Mouse (Mus musculus) forebrain, embryonic 10.5 days (tissue): ENCODE data around the gene Mmd. TPM values are rescaled to one million over a fixed set of nuclear protein-coding genes. Genes with fewer than 3 reads are reported as not detected.
A peak's percentile ranks its signal among the peaks of the same experiment; 100 is the strongest.

Source experiments
- DNase-seq: peaks from one replicate; pipeline ENCODE4 v3.0.0-alpha.2; 2017; ENCODE audit warnings: low spot score; ENCODE audit errors: extremely low spot score
- H3K27ac ChIP-seq: fragments of 300-500 bp; sonication (generic); 2 replicates; pipeline ENCODE4 v1.5.1; 2016; ENCODE audit warnings: mild to moderate bottlenecking
- H3K27me3 ChIP-seq: fragments of 300-500 bp; sonication (generic); 2 replicates; pipeline ENCODE4 v1.6.1; 2016; ENCODE audit warnings: mild to moderate bottlenecking; ENCODE audit not compliant: poor library complexity, severe bottlenecking
- H3K36me3 ChIP-seq: fragments of 300-500 bp; sonication (generic); replicated peaks from 2 replicates; pipeline ENCODE4 v1.6.1; 2016; ENCODE audit warnings: mild to moderate bottlenecking, moderate library complexity
- H3K4me1 ChIP-seq: fragments of 300-500 bp; sonication (generic); 2 replicates; pipeline ENCODE4 v1.6.1; 2016
- H3K4me3 ChIP-seq: fragments of 300-500 bp; sonication (generic); 2 replicates; pipeline ENCODE4 v1.5.1; 2016; ENCODE audit warnings: mild to moderate bottlenecking, moderate library complexity
- H3K9me3 ChIP-seq: fragments of 300-500 bp; sonication (generic); 2 replicates; pipeline ENCODE4 v1.6.1; 2016; ENCODE audit warnings: mild to moderate bottlenecking, moderate library complexity
- WGBS: fragments of 180-500 bp; shearing (Covaris S2); methylation state at CpG from one replicate; pipeline ENCODE4 v1.1.7; 2016; 5-methylcytosine and 5-hydroxymethylcytosine counted together
- polyA plus RNA-seq: library from polyadenylated mRNA; unstranded; fragments of >200 nt; fragmentation: Nextera tagmentation; extraction: Ambion mirVana; gene quantifications from 2 replicates; pipeline ENCODE4 v1.2.1, GENCODE M21; 2016

The Mmd gene
- polyA plus RNA-seq, 1 experiment from 2014 or later: 40.3 TPM

- Histone ChIP-seq H3K4me1 (peaks cover 24% of the 10 kb centered on the region), H3K27me3 (no peaks in the 10 kb centered on the region), H3K36me3 (no peaks in the 10 kb centered on the region), H3K4me3 (no peak overlapping the region), H3K9me3 (no peaks in the 10 kb centered on the region), H3K27ac (no peak overlapping the region)
- DNase-seq: no peak
- 88% methylated on average over 5 of the region's 5 CpGs for WGBS
These were observed 14.0 kb upstream of the Mmd start for GRCm38 (mm10) chr11:90235221-90235620.

GRCm38 (mm10) chr11:90237616-90238015 is 11.6 kb upstream of the Mmd start:
- Histone ChIP-seq H3K4me3 (no peak overlapping the region), H3K9me3 (no peaks in the 10 kb centered on the region), H3K27me3 (no peaks in the 10 kb centered on the region), H3K4me1 (peaks cover 19% of the 10 kb centered on the region), H3K36me3 (no peaks in the 10 kb centered on the region), H3K27ac (no peak overlapping the region)
- WGBS: 80% methylated on average over 5 of the region's 5 CpGs
- DNase-seq: no peak

- WGBS: 32% methylated on average over 2 of the region's 2 CpGs
These were observed 10.6 kb upstream of the Mmd start for GRCm38 (mm10) chr11:90238657-90239056.

GRCm38 (mm10) chr11:90240652-90241330 is 8.5 kb upstream of the Mmd start:
- H3K27ac ChIP-seq: no peak overlapping the region
- H3K4me3 ChIP-seq: no peak overlapping the region
- H3K36me3 ChIP-seq: no peaks in the 10 kb centered on the region
- no peak for DNase-seq
- peaks cover 19% of the 10 kb centered on the region for H3K4me1 ChIP-seq
- H3K27me3 ChIP-seq: no peaks in the 10 kb centered on the region
- H3K9me3 ChIP-seq: no peaks in the 10 kb centered on the region
- 31% methylated on average over 6 of the region's 6 CpGs for WGBS

More at GRCm38 (mm10) chr11:90238657-90239056, 10.6 kb upstream of the Mmd start:
- Histone ChIP-seq H3K27me3 (no peaks in the 10 kb centered on the region), H3K4me3 (no peak overlapping the region), H3K9me3 (no peaks in the 10 kb centered on the region), H3K4me1 (peaks cover 19% of the 10 kb centered on the region), H3K27ac (no peak overlapping the region), H3K36me3 (no peaks in the 10 kb centered on the region)
- no peak for DNase-seq

- H3K9me3 ChIP-seq: no peaks in the 10 kb centered on the region
- no peaks in the 10 kb centered on the region for H3K27me3 ChIP-seq
- H3K4me1 ChIP-seq: peaks cover 19% of the 10 kb centered on the region
- H3K36me3 ChIP-seq: no peaks in the 10 kb centered on the region
- 88% methylated on average over 2 of the region's 2 CpGs for WGBS
- no peak for DNase-seq
- no peak overlapping the region for H3K4me3 ChIP-seq
- no peak overlapping the region for H3K27ac ChIP-seq
These were observed 7.4 kb upstream of the Mmd start for GRCm38 (mm10) chr11:90241874-90242273.

GRCm38 (mm10) chr11:90243300-90243699 is 6.0 kb upstream of the Mmd start:
- no peaks in the 10 kb centered on the region for H3K36me3 ChIP-seq
- peaks cover 19% of the 10 kb centered on the region for H3K4me1 ChIP-seq
- WGBS: 92% methylated on average over 2 of the region's 2 CpGs
- H3K27me3 ChIP-seq: no peaks in the 10 kb centered on the region
- DNase-seq: no peak
- no peaks in the 10 kb centered on the region for H3K9me3 ChIP-seq
- H3K27ac ChIP-seq: no peak overlapping the region
- H3K4me3 ChIP-seq: no peak overlapping the region

GRCm38 (mm10) chr11:90245630-90246029 is 3.6 kb upstream of the Mmd start:
- 88% methylated on average over 6 of the region's 6 CpGs for WGBS
- no peaks in the 10 kb centered on the region for H3K27me3 ChIP-seq
- no peak overlapping the region for H3K27ac ChIP-seq
- H3K9me3 ChIP-seq: no peaks in the 10 kb centered on the region
- DNase-seq: no peak
- peaks cover 26% of the 10 kb centered on the region for H3K4me1 ChIP-seq
- no peak overlapping the region for H3K4me3 ChIP-seq
- no peaks in the 10 kb centered on the region for H3K36me3 ChIP-seq

GRCm38 (mm10) chr11:90246676-90247075 is 2.6 kb upstream of the Mmd start:
- peaks cover 2% of the 10 kb centered on the region for H3K36me3 ChIP-seq
- DNase-seq: no peak
- H3K4me1 ChIP-seq: peaks cover 29% of the 10 kb centered on the region
- 84% methylated on average over 4 of the region's 4 CpGs for WGBS
- H3K4me3 ChIP-seq: no peak overlapping the region
- no peaks in the 10 kb centered on the region for H3K27me3 ChIP-seq
- H3K27ac ChIP-seq: no peak overlapping the region
- no peaks in the 10 kb centered on the region for H3K9me3 ChIP-seq

- no peaks in the 10 kb centered on the region for H3K9me3 ChIP-seq
- H3K27me3 ChIP-seq: no peaks in the 10 kb centered on the region
- peaks cover 38% of the 10 kb centered on the region for H3K4me1 ChIP-seq
- no peak for DNase-seq
- 74% methylated on average over 4 of the region's 4 CpGs for whole genome bisulfite sequencing
- H3K27ac ChIP-seq: no peak overlapping the region
- no peak overlapping the region for H3K4me3 ChIP-seq
- peaks cover 8% of the 10 kb centered on the region for H3K36me3 ChIP-seq
These were observed 1.5 kb upstream of the Mmd start for GRCm38 (mm10) chr11:90247793-90248192.

GRCm38 (mm10) chr11:90249701-90250141 is 465 bp downstream of the Mmd start:
- no peak for DNase-seq

GRCm38 (mm10) chr11:90250189-90250588 is 933 bp downstream of the Mmd start:
- peaks cover 13% of the 10 kb centered on the region for H3K36me3 ChIP-seq
- WGBS: 4% methylated on average over 9 of the region's 9 CpGs
- DNase-seq: no peak
- peak overlapping the region; percentile 70 for H3K4me3 ChIP-seq
- H3K4me1 ChIP-seq: peaks cover 38% of the 10 kb centered on the region
- H3K27me3 ChIP-seq: no peaks in the 10 kb centered on the region
- no peaks in the 10 kb centered on the region for H3K9me3 ChIP-seq
- peak overlapping the region; percentile 95 for H3K27ac ChIP-seq

More at GRCm38 (mm10) chr11:90249701-90250141, 465 bp downstream of the Mmd start:
- Histone ChIP-seq H3K4me1 (peaks cover 38% of the 10 kb centered on the region), H3K27me3 (no peaks in the 10 kb centered on the region), H3K27ac (peak overlapping the region; percentile 95), H3K4me3 (peak overlapping the region; percentile 70), H3K9me3 (no peaks in the 10 kb centered on the region), H3K36me3 (peaks cover 13% of the 10 kb centered on the region)
- under 1% methylated on average over 22 of the region's 22 CpGs for WGBS

GRCm38 (mm10) chr11:90250730-90251129 is 1.5 kb downstream of the Mmd start:
- Histone ChIP-seq H3K9me3 (no peaks in the 10 kb centered on the region), H3K27ac (peak overlapping the region; percentile 95; the same call in 1 of the 2 replicates)
- 86% methylated on average over 7 of the region's 7 CpGs for WGBS

GRCm38 (mm10) chr11:90251923-90252322 is 2.7 kb downstream of the Mmd start:
- DNase-seq: no peak
- Histone ChIP-seq H3K4me1 (peaks cover 43% of the 10 kb centered on the region), H3K27ac (no peak overlapping the region), H3K27me3 (no peaks in the 10 kb centered on the region), H3K9me3 (no peaks in the 10 kb centered on the region), H3K36me3 (peaks cover 16% of the 10 kb centered on the region), H3K4me3 (no peak overlapping the region)
- WGBS: 54% methylated on average over 2 of the region's 2 CpGs

More at GRCm38 (mm10) chr11:90250730-90251129, 1.5 kb downstream of the Mmd start:
- H3K4me1 ChIP-seq: peaks cover 42% of the 10 kb centered on the region
- no peak for DNase-seq
- peaks cover 13% of the 10 kb centered on the region for H3K36me3 ChIP-seq
- H3K4me3 ChIP-seq: peak overlapping the region; percentile 70
- no peaks in the 10 kb centered on the region for H3K27me3 ChIP-seq
